Mouse (Mus musculus): ENCODE data around the gene Gpr132. TPM values are rescaled to one million over a fixed set of nuclear protein-coding genes. Genes with fewer than 3 reads are reported as not detected.

Gene Gpr132
- total and polyA plus RNA-seq, 3 experiments, result 5.4 to 6.5 TPM; not detected in 1

- H3K4me1 ChIP-seq (ENCODE audit: control insufficient read depth in 1 of 2, insufficient read depth in 2 of 2, low read length in 2 of 2), result peaks cover 2 to 8% of the 10 kb centered on the region in 2 experiments; a peak in 3 of 4 replicates
- no peak for DNase-seq (ENCODE audit: low read depth, low spot score)
These were observed 17.7 kb downstream of the Gpr132 start for GRCm38 (mm10) chr12:112850344-112850743.

GRCm38 (mm10) chr12:112849235-112850022 lies 18.6 kb downstream of the Gpr132 start:
- H3K4me1 ChIP-seq (ENCODE audit: control insufficient read depth in 1 of 2, insufficient read depth in 2 of 2, low read length in 2 of 2), result peaks cover 2 to 8% of the 10 kb centered on the region in 2 experiments; a peak in 3 of 4 replicates
- no peaks in the 10 kb centered on the region for H3K27me3 ChIP-seq (ENCODE audit: control insufficient read depth in 1 of 2, insufficient read depth in 2 of 2, low read length in 2 of 2)
- TF ChIP-seq NELFE (IDR thresholded peaks at IDR 0.05; ENCODE audit: low read depth, low read length) (no peak), CTCF (IDR thresholded peaks at IDR 0.05 in 2 of 3, conservative IDR thresholded peaks at IDR 0.05 in 1 of 3; ENCODE audit: control insufficient read depth in 1 of 3, insufficient read depth in 1 of 3, low read depth in 2 of 3, low read length in 3 of 3, poor library complexity in 1 of 3, severe bottlenecking in 1 of 3) (peak in 1 of 3 experiments; percentile 62; a peak in 3 of 6 replicates), ETS1 (IDR thresholded peaks at IDR 0.05; ENCODE audit: low read depth, low read length) (no peak), HCFC1 (IDR thresholded peaks at IDR 0.05; ENCODE audit: low read depth, low read length) (no peak), MAFK (IDR thresholded peaks at IDR 0.05; ENCODE audit: borderline replicate concordance, low read depth, low read length) (no peak), TCF12 (IDR thresholded peaks at IDR 0.05; ENCODE audit: low read depth, low read length) (no peak), RCOR1 (IDR thresholded peaks at IDR 0.05; ENCODE audit: low read depth, low read length) (no peak), MAZ (IDR thresholded peaks at IDR 0.05; ENCODE audit: low read depth, low read length) (no peak), E2F4 (IDR thresholded peaks at IDR 0.05; ENCODE audit: borderline replicate concordance, low read depth, low read length) (no peak), ZNF384 (IDR thresholded peaks at IDR 0.05; ENCODE audit: low read depth, low read length) (peak; percentile 87), MYC (IDR thresholded peaks at IDR 0.05; ENCODE audit: low read depth, low read length) (no peak), RAD21 (IDR thresholded peaks at IDR 0.05; ENCODE audit: low read depth, low read length) (peak; percentile 49), POLR2A (IDR thresholded peaks at IDR 0.05; ENCODE audit: control insufficient read depth in 1 of 2, insufficient read depth in 1 of 2, low read depth in 1 of 2, low read length in 2 of 2, poor library complexity in 1 of 2) (no peak), USF2 (IDR thresholded peaks at IDR 0.05; ENCODE audit: borderline replicate concordance in 1 of 2, insufficient read depth in 1 of 2, low read depth in 1 of 2, low read length in 2 of 2) (no peak), MAX (IDR thresholded peaks at IDR 0.05; ENCODE audit: low read length) (no peak), TAL1 (IDR thresholded peaks at IDR 0.05; ENCODE audit: low read length) (no peak), UBTF (IDR thresholded peaks at IDR 0.05; ENCODE audit: borderline replicate concordance, insufficient read depth, low read depth, low read length) (no peak), ZKSCAN1 (IDR thresholded peaks at IDR 0.05; ENCODE audit: low read depth, low read length) (no peak), SMC3 (IDR thresholded peaks at IDR 0.05; ENCODE audit: low read depth, low read length) (peak; percentile 58), USF1 (IDR thresholded peaks at IDR 0.05; ENCODE audit: low read depth, low read length) (no peak), CHD1 (IDR thresholded peaks at IDR 0.05; ENCODE audit: low read depth, low read length) (no peak), JUND (IDR thresholded peaks at IDR 0.05; ENCODE audit: low read depth, low read length) (no peak), GABPA (IDR thresholded peaks at IDR 0.05; ENCODE audit: low read depth, low read length) (no peak)

More at GRCm38 (mm10) chr12:112850344-112850743, 17.7 kb downstream of the Gpr132 start:
- no peak overlapping the region for H3K9ac ChIP-seq (ENCODE audit: control insufficient read depth, low read depth, low read length, poor library complexity, severe bottlenecking)
- no peaks in the 10 kb centered on the region for H3K27me3 ChIP-seq (ENCODE audit: control insufficient read depth in 1 of 2, insufficient read depth in 2 of 2, low read length in 2 of 2)
- H3K9me3 ChIP-seq (replicated peaks; ENCODE audit: insufficient read depth, low read length), result no peaks in the 10 kb centered on the region
- no peak overlapping the region for H3K27ac ChIP-seq (ENCODE audit: control insufficient read depth, low read depth, low read length)
- H3K79me2 ChIP-seq (ENCODE audit: control insufficient read depth, insufficient read depth, low read length, poor library complexity), result no peaks in the 10 kb centered on the region
- no peak overlapping the region for H3K4me3 ChIP-seq (ENCODE audit: control insufficient read depth in 1 of 2, insufficient read depth in 1 of 2, low read depth in 2 of 2, low read length in 2 of 2)
- TF ChIP-seq E2F4 (IDR thresholded peaks at IDR 0.05; ENCODE audit: borderline replicate concordance, low read depth, low read length) (no peak), UBTF (IDR thresholded peaks at IDR 0.05; ENCODE audit: borderline replicate concordance, insufficient read depth, low read depth, low read length) (no peak), ZC3H11A (IDR thresholded peaks at IDR 0.05; ENCODE audit: low read depth, low read length) (no peak), JUND (IDR thresholded peaks at IDR 0.05; ENCODE audit: low read depth, low read length) (no peak), HCFC1 (IDR thresholded peaks at IDR 0.05; ENCODE audit: low read depth, low read length) (no peak), ZNF384 (IDR thresholded peaks at IDR 0.05; ENCODE audit: low read depth, low read length) (no peak), CHD1 (IDR thresholded peaks at IDR 0.05; ENCODE audit: low read depth, low read length) (no peak), MYC (IDR thresholded peaks at IDR 0.05; ENCODE audit: low read depth, low read length) (no peak), MXI1 (IDR thresholded peaks at IDR 0.05; ENCODE audit: low read depth, low read length) (no peak), TAL1 (IDR thresholded peaks at IDR 0.05; ENCODE audit: low read length) (no peak), RAD21 (IDR thresholded peaks at IDR 0.05; ENCODE audit: low read depth, low read length) (no peak), ETS1 (IDR thresholded peaks at IDR 0.05; ENCODE audit: low read depth, low read length) (no peak), TBP (IDR thresholded peaks at IDR 0.05; ENCODE audit: low read depth, low read length) (no peak), ZKSCAN1 (IDR thresholded peaks at IDR 0.05; ENCODE audit: low read depth, low read length) (no peak), MAX (IDR thresholded peaks at IDR 0.05; ENCODE audit: low read length) (no peak), MAFK (IDR thresholded peaks at IDR 0.05; ENCODE audit: borderline replicate concordance, low read depth, low read length) (no peak), GABPA (IDR thresholded peaks at IDR 0.05; ENCODE audit: low read depth, low read length) (no peak), RCOR1 (IDR thresholded peaks at IDR 0.05; ENCODE audit: low read depth, low read length) (no peak), POLR2AphosphoS5 (IDR thresholded peaks at IDR 0.05; ENCODE audit: borderline replicate concordance, low read depth, low read length) (no peak), CTCF (IDR thresholded peaks at IDR 0.05 in 2 of 3, conservative IDR thresholded peaks at IDR 0.05 in 1 of 3; ENCODE audit: control insufficient read depth in 1 of 3, insufficient read depth in 1 of 3, low read depth in 2 of 3, low read length in 3 of 3, poor library complexity in 1 of 3, severe bottlenecking in 1 of 3) (no peak)
- H3K36me3 ChIP-seq (ENCODE audit: control insufficient read depth in 1 of 2, insufficient read depth in 2 of 2, low read length in 2 of 2), result peaks cover 0 to 5% of the 10 kb centered on the region in 2 experiments; a peak in 2 of 4 replicates

More at GRCm38 (mm10) chr12:112849235-112850022, 18.6 kb downstream of the Gpr132 start:
- Histone ChIP-seq H3K9ac (ENCODE audit: control insufficient read depth, low read depth, low read length, poor library complexity, severe bottlenecking) (no peak overlapping the region), H3K4me3 (ENCODE audit: control insufficient read depth in 1 of 2, insufficient read depth in 1 of 2, low read depth in 2 of 2, low read length in 2 of 2) (no peak overlapping the region), H3K9me3 (replicated peaks; ENCODE audit: insufficient read depth, low read length) (no peaks in the 10 kb centered on the region), H3K27ac (ENCODE audit: control insufficient read depth, low read depth, low read length) (no peak overlapping the region), H3K36me3 (ENCODE audit: control insufficient read depth in 1 of 2, insufficient read depth in 2 of 2, low read length in 2 of 2) (peaks cover 0 to 5% of the 10 kb centered on the region in 2 experiments; a peak in 2 of 4 replicates), H3K79me2 (ENCODE audit: control insufficient read depth, insufficient read depth, low read length, poor library complexity) (no peaks in the 10 kb centered on the region)
- DNase-seq (ENCODE audit: low read depth, low spot score), result no peak

All from MEL (cell line).